Mouse (Mus musculus) heart, postnatal 0 days (tissue): Measurements from ENCODE around the gene Pkig. TPM values are rescaled to one million over a fixed set of nuclear protein-coding genes. Genes with fewer than 3 reads are reported as not detected.
A peak's percentile ranks its signal among the peaks of the same experiment; 100 is the strongest.

Source experiments
- ATAC-seq: fragments of 200-750 bp; cut with Nextera tagmentation; 2 replicates; pipeline ENCODE4 v1.8.0; 2017; ENCODE audit warnings: low read depth, moderate number of reproducible peaks, moderate library complexity; ENCODE audit not compliant: insufficient read depth
- DNase-seq: peaks from one replicate; pipeline ENCODE4 v3.0.0-alpha.2; 2016; ENCODE audit warnings: low spot score
- H3K27ac ChIP-seq: fragments of 300-500 bp; sonication (generic); 2 replicates; pipeline ENCODE4 v1.5.1; 2014; ENCODE audit warnings: low read depth, mild to moderate bottlenecking
- H3K27me3 ChIP-seq: fragments of 300-500 bp; sonication (generic); 2 replicates; pipeline ENCODE4 v1.6.1; 2014; ENCODE audit warnings: low read length, mixed read lengths; ENCODE audit not compliant: control insufficient read depth, insufficient read depth
- H3K36me3 ChIP-seq: fragments of 300-500 bp; sonication (generic); replicated peaks from 2 replicates; pipeline ENCODE4 v1.6.1; 2014; ENCODE audit warnings: low read length, mixed read lengths; ENCODE audit not compliant: control insufficient read depth, insufficient read depth
- H3K4me1 ChIP-seq: fragments of 300-500 bp; sonication (generic); 2 replicates; pipeline ENCODE4 v1.6.1; 2014; ENCODE audit warnings: antibody characterized with exemption; ENCODE audit not compliant: control insufficient read depth, insufficient read depth
- H3K4me2 ChIP-seq: fragments of 300-500 bp; sonication (generic); 2 replicates; pipeline ENCODE4 v1.6.1; 2014; ENCODE audit warnings: low read depth, mild to moderate bottlenecking, low read length, moderate library complexity
- H3K4me3 ChIP-seq: fragments of 300-500 bp; sonication (generic); 2 replicates; pipeline ENCODE4 v1.5.1; 2014; ENCODE audit warnings: low read depth, low read length
- H3K9ac ChIP-seq: fragments of 300-500 bp; sonication (generic); replicated peaks from 2 replicates; pipeline ENCODE4 v1.6.1; 2014; ENCODE audit warnings: low read depth, low read length, mixed read lengths
- H3K9me3 ChIP-seq: fragments of 300-500 bp; sonication (generic); replicated peaks from 2 replicates; pipeline ENCODE4 v1.6.1; 2016; ENCODE audit warnings: low read length; ENCODE audit not compliant: control insufficient read depth
- CTCF ChIP-seq: IDR thresholded peaks from 2 replicates; pipeline ENCODE4 v1.5.1; 2016; ENCODE audit warnings: antibody characterized with exemption, control low read depth, low read depth
- EP300 ChIP-seq: IDR thresholded peaks from 2 replicates; pipeline ENCODE4 v1.6.1; 2016; ENCODE audit warnings: antibody characterized with exemption, low read depth
- WGBS: fragments of 180-500 bp; shearing (Covaris S2); extraction: QIAGEN DNeasy Blood & Tissue Kit; methylation state at CpG from one replicate; pipeline ENCODE4 v1.1.7; 2014; 5-methylcytosine and 5-hydroxymethylcytosine counted together
- polyA plus RNA-seq: library from polyadenylated mRNA; unstranded; fragments of >200 nt; fragmentation: Nextera tagmentation; extraction: Ambion mirVana; gene quantifications from 2 replicates; pipeline ENCODE4 v1.2.1, GENCODE M21; 2015
- total RNA-seq: library from RNA; depleted of rRNA; stranded (reverse); fragments of >200 nt; gene quantifications from 2 replicates; pipeline ENCODE4 v1.2.3, GENCODE M21; 2014; ENCODE audit warnings: low replicate concordance

Pkig gene
- total and polyA plus RNA-seq, 2 experiments from 2014 or later = 363 to 495 TPM

DNA sequence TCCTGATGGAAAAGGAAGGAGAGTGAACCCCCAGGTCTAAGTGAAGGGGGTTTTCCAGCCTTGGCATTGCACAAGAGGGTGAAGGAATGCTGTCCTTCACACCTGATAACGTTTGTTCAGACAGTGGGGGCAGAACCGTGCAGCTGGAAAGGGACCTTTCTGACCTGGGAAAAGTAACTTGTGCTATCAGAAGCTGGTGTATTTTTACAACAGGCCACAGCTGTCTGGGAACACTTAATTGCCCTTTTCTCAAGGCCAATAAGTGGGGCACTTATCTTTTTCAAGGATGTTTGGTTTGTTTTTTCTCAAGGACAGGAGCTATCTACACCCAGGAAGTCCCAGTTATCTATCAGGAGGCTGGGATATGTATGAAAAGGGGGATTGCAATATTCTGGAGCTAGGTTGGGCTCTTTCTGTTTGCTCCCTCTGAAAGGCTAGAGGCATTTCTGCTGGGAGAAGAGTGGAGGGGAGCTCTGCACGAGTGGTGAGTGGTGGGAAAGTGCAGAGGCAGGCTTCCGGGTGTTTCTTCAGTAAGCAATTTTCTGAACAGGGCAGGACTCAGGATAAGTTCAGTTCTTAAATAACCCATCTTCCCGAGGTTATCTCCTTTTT, 20.4 kb upstream of the Pkig start:
- Histone ChIP-seq H3K4me3 (no peak overlapping the region), H3K27me3 (no peaks in the 10 kb centered on the region), H3K9ac (no peak overlapping the region), H3K36me3 (peaks cover 34% of the 10 kb centered on the region), H3K4me2 (peak overlapping the region; percentile 17), H3K27ac (peak overlapping the region; percentile 62), H3K4me1 (peaks cover 54% of the 10 kb centered on the region), H3K9me3 (no peaks in the 10 kb centered on the region)
- 8% methylated on average over 5 of the region's 5 CpGs for WGBS
- DNase-seq = peak; percentile 24
- TF ChIP-seq CTCF = no peak
- no peak for TF ChIP-seq EP300
- peak; percentile 33 for ATAC-seq

DNA sequence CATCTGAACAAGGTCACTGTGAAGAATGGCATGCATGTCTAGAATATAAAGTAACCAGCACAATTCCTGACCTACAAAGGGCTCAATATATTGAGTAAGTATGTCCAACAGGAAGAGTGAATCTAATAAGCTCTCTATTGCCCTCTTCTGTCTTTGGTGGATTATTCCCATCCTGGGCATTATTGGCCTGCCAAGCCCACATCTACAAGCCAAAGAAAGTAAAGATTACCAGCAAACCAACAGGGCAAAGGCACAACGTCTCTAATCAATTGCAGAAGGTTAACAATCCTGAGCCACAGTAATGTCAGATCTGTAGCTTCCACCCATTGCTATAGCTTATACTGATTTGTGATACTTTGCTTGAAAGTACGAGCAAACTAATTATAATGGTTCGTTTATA, 17.7 kb upstream of the Pkig start:
- no peaks in the 10 kb centered on the region for H3K27me3 ChIP-seq
- no peaks in the 10 kb centered on the region for H3K9me3 ChIP-seq
- H3K4me1 ChIP-seq = peaks cover 62% of the 10 kb centered on the region
- DNase-seq (no peak), ATAC-seq (no peak)
- no peak overlapping the region for H3K9ac ChIP-seq
- peaks cover 16% of the 10 kb centered on the region; the same call in 1 of the 2 replicates for H3K36me3 ChIP-seq
- TF ChIP-seq CTCF = peak; percentile 19
- TF ChIP-seq EP300 = no peak
- WGBS = 70% methylated on average over 3 of the region's 3 CpGs
- H3K4me2 ChIP-seq = peak overlapping the region; percentile 16; the same call in 1 of the 2 replicates
- H3K4me3 ChIP-seq = no peak overlapping the region
- H3K27ac ChIP-seq = 0 out of 2 replicates have a peak overlapping the region, but pooled peaks have one; percentile 39

DNA sequence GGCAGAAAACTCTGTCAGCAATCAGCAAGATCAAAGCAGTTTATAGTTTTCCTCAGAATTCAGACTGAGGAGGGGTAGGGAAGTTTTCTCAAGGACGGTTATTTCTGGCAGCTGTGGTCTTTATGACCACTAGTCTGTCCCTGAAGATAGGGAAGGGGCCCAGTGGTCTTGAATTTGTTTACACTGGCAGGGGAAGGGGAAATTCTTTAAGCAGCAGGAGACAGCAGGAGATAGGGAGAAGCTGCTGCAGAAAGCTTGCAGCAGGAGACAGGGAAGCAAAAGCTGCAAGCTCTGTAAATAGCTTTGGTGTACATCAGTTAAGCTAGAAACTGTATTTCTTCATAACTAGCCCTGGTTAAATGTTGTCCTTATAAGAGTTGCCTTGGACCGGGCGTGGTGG, 16.5 kb upstream of the Pkig start:
- peak overlapping the region; percentile 26; the same call in 1 of the 2 replicates for H3K4me2 ChIP-seq
- ATAC-seq = no peak
- H3K27ac ChIP-seq = peak overlapping the region; percentile 35
- WGBS = 40% methylated on average over 3 of the region's 3 CpGs
- no peak overlapping the region for H3K9ac ChIP-seq
- H3K4me1 ChIP-seq = peaks cover 68% of the 10 kb centered on the region
- 0 out of 2 replicates have a peak, but pooled peaks cover 6% of the 10 kb centered on the region for H3K36me3 ChIP-seq
- peak; percentile 49 for DNase-seq
- H3K4me3 ChIP-seq = no peak overlapping the region
- H3K27me3 ChIP-seq = no peaks in the 10 kb centered on the region
- no peaks in the 10 kb centered on the region for H3K9me3 ChIP-seq
- TF ChIP-seq CTCF = no peak
- no peak for TF ChIP-seq EP300

DNA sequence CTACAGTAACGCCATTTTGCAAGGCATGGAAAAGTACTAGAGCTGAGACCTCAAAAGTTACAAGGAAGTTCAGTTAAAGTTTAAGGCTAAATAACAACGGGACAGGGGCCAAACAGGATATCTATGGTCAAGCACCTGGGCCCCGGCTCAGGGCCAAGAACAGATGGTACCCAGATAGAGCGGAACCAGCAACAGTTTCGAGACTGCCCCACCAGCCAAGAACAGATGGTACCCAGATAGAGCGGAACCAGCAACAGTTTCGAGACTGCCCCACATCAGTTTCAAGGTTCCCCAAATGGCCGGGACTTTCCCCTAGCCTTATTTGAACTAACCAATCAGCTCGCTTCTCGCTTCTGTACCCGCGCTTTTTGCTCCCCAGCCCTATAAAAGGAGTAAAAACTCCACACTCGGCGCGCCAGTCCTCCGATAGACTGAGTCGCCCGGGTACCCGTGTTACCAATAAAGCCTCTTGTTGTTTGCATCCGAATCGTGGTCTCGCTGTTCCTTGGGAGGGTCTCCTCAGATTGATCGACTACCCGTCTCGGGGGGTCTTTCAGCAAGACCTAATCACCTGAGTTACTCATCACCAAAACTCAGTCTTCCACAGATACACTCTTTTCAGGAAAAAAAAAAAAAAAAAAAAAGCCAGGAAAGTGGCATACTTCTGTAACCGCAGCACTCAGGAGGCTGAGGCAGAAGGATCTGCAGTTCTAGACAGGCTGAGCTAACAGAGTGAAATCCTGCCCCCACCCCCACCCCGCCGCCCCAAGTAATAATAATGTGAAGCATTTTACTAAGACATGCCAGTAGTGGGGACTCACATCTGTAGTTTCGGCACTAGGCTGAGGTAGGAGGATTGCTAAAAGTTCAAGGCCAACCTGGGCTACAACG, 15.3 kb upstream of the Pkig start:
- Histone ChIP-seq H3K4me1 (peaks cover 58% of the 10 kb centered on the region), H3K27me3 (no peaks in the 10 kb centered on the region), H3K27ac (peak overlapping the region; percentile 95), H3K9ac (peak overlapping the region; percentile 76; the same call in 1 of the 2 replicates), H3K36me3 (0 out of 2 replicates have a peak, but pooled peaks cover 5% of the 10 kb centered on the region), H3K9me3 (no peaks in the 10 kb centered on the region), H3K4me3 (peak overlapping the region; percentile 66), H3K4me2 (peak overlapping the region; percentile 58)
- WGBS = 71% methylated on average over 30 of the region's 30 CpGs
- no peak for ATAC-seq
- peak; percentile 96 for TF ChIP-seq EP300
- no peak for TF ChIP-seq CTCF
- no peak for DNase-seq

DNA sequence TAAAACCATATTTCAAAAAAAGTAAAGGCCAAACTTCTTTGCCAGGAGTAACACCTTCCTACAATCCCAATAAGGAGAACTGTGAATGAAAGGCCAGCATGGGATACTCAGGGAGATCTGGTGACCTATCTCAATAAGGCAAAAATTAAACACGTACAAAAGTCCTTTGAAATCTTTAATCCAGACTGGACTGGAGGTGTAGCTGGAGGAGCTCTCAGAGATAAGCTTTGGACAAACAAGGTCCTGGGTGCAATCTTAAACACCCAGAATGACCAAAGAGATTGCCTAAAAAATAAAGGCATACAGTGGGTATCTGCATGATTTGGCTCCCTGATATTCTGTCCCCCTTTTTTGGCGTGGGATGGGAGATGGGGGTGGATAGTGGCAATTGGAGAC, 14.6 kb upstream of the Pkig start:
- Histone ChIP-seq H3K4me2 (peak overlapping the region; percentile 58), H3K27ac (peak overlapping the region; percentile 95), H3K4me3 (peak overlapping the region; percentile 66), H3K9ac (peak overlapping the region; percentile 76), H3K4me1 (peaks cover 52% of the 10 kb centered on the region), H3K27me3 (no peaks in the 10 kb centered on the region), H3K36me3 (0 out of 2 replicates have a peak, but pooled peaks cover 2% of the 10 kb centered on the region), H3K9me3 (no peaks in the 10 kb centered on the region)
- 32% methylated on average over 2 of the region's 2 CpGs for WGBS
- no peak for TF ChIP-seq CTCF
- no peak for TF ChIP-seq EP300
- DNase-seq (no peak), ATAC-seq (no peak)
